Mouse (Mus musculus): Measurements from ENCODE around the gene D630003M21Rik. TPM values are rescaled to one million over a fixed set of nuclear protein-coding genes. Genes with fewer than 3 reads are reported as not detected.
A peak's percentile ranks its signal among the peaks of the same experiment; 100 is the strongest.

The D630003M21Rik gene
- total RNA-seq, 1 experiment from 2014 or later = 2.4 TPM

DNA sequence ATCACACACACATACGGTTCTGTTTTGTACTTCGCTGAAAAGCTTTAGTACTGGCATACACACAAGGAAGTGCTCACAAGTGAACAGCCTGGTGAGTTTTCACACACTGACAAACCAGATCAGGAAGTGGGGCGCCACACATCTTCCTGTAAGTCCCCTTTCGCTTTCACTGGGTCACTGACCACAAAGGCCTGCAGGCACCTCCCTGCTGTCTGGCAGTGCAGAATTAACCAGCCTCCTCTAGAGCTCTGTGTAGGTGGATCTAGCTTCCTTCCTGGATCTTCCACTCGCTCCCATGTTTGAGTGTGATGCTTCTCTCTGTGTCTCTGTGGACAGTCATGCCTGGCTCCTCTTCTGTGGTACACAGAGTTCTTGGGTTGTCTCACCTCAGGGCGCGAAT, 62.4 kb downstream of the D630003M21Rik start:
- DNase-seq = peak; percentile 54

DNA sequence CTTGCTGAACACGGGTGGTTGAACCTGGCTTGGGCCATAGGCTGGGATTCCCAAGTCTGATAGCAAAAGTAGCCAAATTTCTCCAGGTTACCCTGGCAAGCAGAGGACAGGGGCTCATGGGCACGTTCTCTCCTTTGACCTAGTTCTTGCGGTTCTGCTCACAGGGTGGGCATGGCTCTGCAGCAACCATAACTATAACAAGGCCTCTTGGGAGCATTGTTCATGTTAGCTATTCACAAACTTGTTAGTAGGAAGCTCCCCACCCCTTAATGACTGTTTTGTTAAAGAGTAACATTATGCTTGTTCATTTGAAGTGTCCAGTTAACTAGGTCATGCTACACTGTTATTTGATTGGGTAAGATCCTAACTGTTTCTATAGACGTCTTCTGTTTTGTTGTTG, 63.2 kb downstream of the D630003M21Rik start:
- no peak for DNase-seq

DNA sequence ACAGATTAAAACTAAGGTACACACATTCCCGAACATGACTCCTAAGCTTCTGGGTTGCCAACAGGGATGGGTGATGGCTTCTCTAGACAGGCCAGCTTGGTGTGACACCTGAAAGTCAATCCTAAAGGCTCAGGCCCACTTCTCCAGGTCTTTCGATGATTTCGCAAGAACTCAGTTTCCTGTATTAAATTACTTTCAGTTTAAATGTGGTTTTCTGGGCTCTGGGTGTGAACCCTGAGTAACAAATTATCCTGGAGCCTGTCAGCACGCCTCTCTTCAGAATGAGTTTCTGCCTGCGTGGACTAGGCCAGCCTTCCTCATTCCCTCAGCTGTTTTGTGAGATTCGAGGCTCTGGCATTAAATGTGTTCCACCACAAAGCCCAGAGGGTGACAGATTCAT, 66.0 kb downstream of the D630003M21Rik start:
- DNase-seq = no peak

DNA sequence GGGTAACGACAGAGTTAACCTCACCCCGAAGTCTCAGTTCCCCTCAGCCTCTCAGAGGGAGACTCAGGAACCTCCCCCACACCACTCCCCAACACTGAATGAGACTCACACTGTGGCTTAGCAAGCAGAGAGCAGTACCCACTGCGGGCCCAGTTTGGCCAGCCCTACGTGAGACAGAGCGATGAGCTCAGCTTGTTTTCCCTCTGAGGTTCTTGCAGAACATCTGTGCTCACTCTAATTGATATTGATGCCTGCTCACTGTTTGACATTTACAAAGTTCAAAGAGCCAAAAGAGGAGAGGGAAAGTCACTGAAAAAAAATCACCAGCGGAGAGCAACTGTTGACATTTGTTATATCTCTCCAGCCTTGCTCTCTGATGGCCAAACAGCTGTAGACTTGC, 67.3 kb downstream of the D630003M21Rik start:
- DNase-seq = no peak

DNA sequence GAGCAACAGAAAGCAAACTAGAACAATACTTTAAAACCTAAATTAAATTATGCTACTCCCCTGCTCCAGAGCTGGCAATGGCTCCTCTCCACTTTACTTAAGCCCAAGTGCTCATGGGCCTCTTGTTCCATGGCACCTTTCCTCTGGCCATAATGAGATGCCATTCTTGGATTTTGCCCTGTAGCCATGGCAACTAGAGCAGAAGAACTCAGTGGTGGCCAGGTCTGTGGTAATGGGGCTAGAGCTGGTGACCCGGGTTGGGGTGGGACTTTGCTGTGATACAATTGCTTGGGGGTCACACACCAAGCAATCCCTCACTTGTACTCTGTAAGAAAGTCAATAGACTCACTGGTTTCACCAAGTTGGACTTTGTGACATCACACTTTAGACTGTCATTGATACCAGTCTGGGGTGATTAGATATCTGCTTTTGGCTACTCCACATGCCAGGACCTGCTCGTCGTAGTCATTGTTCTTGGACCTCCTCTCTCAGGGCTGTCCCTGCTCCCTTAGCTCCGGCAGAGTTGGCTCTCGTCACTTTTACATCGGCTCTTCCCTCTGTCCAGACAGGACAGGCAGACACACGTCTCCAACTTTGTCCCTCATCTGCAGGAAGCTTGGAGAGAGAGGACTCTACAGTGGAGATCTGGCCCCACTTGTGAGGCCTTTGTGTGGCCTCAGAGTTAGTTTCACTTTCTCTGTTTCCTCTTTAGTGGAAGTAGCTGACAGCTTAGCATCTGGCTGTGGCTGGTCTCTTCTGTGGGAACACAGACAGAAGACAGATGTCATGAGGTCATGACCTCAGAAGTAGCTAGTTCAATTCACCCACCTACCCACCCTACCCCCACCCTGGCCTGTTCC, 69.4 kb downstream of the D630003M21Rik start:
- no peak for DNase-seq

DNA sequence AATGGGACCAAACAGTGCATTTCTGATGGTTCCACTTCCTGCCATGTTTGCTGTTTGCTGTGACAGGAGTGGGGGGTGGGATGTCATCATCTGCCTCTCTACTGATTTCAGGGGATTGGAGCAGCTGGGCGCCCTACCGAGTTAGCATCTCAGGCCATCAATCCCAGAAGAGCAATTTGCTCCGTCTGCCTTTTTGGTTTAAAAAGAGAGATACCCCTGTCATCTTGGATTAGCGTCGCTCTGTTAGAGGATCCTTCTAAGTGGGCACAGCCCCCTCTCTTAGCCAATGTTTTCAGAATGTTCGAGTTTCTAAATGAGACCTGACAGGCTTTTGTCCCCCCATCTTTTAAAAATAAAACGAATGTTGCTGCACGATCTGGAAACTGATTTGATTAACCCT, 71.4 kb downstream of the D630003M21Rik start:
- DNase-seq = no peak

DNA sequence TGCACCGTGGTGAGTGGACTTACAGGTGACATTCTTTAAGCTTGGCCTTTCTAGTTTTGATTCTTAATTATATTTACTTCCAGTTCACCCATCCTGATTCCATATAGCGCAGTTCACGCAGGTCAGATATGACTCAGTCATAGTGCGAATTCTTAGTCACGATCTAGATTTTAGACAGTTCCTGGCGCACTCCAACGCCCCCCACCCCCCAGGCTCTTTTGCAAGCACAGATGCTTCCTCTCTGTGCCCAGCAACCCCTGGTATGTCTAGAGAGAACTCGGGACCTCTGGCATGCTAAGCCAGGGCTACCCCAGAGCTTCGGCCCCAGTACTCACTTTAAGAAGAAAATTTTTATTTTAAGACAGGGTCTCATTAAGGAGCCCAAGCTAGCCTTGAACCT, 72.5 kb downstream of the D630003M21Rik start:
- DNase-seq = no peak

DNA sequence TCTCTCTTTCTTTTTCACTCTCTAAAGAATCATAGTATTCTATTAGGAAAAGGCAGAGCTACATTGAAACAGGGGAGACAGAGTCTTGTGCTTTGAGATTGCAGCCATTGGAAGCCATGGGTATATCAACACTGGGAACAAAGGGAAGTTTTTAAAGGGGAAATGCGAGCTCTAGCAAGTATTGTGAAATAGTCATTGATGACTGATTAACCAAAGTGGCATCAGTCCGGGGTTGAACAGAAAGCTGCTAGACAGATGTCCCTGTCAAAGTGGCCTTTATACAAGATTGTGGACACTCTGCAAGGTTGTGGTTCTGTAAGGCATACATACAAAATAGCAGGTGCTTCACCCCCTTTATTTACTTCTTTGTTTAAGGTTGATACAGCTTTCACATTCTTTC, 73.4 kb downstream of the D630003M21Rik start:
- DNase-seq = no peak

DNA sequence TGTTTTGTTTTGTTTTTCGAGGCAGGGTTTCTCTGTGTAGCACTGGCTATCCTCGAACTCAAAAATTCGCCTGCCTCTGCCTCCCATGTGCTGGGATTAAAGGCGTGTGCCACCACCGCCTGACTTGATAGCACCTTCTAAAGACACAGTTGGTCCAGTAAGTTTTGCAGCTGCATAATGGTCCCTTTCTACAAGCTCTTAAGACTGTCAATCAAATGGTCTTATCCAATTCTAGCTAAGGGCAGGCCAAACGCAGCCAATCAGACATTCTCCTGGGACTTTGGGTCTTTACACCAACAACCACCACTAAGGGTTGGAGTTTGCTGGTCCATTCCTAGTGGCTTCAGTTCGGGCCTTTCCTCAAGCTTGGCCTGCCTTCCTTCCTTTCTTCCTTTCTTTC, 73.9 kb downstream of the D630003M21Rik start:
- DNase-seq = no peak

DNA sequence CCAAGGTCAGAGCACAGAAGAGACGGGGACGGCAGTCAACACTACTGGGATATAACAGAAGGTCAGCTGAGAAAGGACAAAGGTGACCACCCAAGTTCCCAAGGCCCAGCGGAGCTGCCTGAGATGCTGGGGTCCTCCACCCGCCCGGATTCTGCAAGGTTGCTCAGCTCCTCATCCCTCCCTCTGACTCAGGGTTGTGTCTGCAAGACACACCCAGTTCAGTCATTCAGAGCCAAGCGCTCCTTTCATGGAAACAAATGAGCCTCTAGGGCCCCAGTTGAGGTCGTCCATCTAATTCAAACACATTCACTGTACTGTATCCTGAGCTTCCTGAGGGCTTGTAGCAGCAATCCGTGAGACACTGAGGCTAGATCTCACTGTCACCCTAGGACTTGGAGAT, 74.4 kb downstream of the D630003M21Rik start:
- DNase-seq = no peak

DNA sequence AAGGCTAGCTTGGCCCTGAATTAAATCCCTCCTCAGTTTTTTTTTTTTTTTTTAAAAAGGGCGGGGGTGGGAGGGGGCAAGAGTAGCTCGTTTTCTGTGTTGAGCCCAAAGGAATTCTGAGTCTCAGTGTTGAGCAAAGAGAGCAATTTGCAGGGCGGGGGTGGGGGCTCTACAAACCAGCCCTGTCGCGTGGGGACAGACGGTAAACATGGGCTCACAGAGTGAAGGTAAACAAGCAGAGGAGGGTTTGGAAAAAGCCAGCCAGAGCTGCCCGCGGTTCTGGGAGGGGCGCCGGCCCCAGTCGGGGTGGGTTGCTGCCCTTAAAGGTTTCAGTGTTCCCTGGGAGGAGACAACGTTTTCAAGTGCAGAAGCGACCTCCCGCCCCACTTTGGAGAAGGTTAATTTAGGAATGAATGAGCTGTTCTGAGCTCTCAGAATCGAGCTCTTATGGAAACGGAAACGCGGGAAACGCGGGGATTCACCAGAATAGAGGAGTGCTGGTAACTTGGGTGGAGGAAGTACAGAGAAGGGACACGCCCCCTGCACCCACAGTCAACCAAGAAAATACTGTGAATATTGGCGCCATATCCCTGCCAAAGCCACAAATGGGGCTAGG, 75.2 kb downstream of the D630003M21Rik start:
- no peak for DNase-seq

DNA sequence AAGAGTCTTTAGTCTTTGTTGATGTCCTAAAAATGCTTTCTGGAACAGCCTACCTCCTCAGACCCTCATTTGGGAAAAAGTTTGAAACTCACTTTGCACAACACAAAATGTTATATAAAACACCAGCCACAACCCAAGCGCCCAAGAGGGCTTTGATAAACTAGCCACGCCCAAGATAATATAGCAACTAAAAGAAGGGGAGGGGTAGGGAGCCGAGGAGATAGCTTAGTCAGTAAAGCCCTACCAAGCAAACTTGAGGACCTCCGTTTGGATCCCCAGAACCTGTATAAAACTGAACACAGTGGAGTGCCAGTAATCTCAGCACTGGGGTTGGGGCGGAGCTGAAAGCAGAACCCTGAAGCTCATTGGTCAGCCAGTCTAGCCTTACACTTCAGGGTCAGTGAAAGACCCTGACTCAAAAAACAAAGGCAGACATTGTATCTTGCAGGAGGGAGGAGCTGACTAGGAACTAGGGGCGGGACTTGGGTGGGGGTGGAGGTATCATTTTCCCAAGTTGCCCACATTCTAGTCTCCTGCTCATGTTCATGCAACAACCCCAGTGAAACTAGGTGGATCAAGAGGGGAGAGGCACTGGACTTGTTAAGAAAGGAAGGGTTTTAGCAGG, 76.2 kb downstream of the D630003M21Rik start:
- DNase-seq = no peak

DNA sequence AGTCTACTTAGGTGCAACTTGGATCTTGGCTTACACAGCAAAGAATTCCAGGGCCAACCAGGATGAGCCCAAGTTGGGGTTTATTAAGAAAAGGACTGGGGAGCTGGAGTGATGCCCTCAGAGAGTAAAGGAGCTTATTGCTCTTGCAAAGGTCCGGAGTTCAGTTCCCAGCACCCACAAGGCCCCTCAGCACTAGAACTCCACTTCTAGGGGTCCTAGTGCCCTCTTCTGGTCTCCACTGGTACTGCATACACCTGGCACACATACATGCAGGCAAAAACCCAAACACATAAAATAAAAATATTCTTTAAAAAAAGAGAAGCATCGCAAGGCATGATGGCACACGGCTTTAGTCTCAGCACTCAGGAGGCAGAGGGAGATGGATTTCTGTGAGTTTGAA, 77.9 kb downstream of the D630003M21Rik start:
- DNase-seq = no peak

DNA sequence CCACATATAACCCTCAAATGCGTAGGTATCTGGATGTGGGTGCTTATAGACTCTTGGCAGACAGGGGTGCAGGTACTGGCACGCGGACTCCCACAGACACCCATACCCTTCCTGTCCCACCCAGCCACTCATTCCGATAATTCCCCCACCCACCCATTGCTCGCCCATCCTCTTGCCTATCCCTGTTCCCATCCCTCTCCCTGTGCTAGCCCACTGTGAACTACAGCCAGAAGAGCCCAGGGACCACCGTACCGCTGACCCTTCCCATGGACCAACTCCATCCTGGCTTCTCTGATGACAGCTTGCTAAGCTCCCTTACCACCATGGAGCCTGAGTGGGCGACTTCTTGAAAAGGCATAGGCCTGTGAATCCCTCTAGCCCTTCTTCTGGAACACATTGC, 82.1 kb downstream of the D630003M21Rik start:
- DNase-seq = no peak

DNA sequence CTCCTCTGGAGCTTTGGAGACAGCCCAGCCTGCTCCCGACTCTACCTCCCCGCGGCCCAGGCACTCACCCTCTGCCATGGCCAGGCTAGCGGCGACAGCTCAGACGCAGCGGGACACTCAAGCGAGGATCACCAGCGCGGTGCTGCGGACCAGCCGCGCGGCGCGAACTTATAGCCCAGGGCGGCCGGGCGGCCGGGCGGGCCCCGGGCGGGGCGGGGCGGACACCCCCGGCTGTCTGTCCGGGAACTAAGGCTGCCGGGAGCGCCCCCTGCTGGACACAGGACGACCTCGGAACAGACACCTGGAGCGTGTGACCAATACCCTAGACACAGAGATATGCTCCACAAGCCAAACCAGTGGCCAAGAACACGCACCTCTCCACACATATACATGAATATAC, 82.8 kb downstream of the D630003M21Rik start, which contains the start of gene Tgm2:
Tgm2 (minus strand) TSS at position 214 of the 400 bp plus-strand sequence.
- DNase-seq = peak; percentile 95

DNA sequence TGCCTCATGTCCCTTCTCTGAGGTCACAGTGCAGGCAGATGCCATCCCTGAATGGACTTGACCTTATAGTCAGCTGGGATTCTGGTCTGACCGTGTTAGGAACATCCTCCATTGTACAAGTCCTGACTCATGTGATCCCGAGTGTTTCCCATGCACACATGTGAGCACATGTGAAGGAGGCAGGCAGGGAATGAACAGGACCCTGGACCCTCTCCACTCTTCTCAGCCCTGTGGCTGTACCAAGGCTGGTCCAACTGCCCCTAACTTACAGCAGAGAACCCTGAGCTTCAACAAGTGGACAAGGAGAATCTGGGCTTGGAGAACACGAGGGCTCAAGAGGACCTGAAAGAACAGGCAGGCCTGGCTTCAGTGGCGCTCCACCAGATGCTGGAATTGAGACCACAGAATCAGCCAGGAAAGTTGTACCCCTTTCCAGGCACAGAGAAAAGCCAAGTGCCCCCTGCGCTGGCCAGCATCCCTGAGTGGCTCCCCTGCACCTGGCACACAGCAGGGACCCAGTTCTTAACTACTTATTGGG, 83.4 kb downstream of the D630003M21Rik start:
- DNase-seq = no peak

DNA sequence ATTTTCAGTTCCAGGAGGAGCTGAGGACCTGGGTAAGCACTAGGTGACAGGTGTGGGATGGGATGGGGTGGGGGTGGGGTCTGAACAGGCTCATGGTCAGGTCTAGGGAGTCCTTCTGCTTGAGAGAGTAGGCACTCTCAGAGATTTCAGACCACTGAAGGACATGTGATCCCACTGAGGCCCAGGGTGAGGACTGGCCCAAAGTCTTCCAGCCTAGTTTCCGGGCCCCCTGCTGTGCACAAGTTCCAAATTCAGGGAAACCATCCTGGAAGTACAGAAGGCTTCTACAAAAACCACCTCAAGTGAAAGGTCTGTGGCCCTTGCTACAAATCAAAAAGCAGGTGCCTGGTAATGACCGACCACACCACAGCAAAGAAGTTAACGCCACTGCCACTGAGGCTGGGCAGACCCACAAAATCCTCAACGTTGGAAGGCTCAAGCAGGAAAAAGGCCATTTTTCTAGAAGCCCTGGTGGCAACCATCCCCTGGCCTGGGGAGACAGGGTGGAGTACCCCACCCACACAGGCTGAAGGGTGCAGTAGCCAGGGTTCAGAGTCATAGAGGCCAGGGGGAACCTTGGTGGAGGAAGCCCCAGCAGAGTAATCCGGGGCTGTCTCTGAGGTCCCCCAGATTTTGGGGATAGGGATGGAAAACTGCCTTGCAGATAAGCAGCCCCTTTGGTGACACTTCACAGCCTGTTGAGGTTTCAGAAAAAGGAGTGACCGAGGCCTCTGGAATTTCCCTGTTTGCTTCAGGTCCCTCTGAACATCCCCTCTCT, 84.1 kb downstream of the D630003M21Rik start:
- no peak for DNase-seq

DNA sequence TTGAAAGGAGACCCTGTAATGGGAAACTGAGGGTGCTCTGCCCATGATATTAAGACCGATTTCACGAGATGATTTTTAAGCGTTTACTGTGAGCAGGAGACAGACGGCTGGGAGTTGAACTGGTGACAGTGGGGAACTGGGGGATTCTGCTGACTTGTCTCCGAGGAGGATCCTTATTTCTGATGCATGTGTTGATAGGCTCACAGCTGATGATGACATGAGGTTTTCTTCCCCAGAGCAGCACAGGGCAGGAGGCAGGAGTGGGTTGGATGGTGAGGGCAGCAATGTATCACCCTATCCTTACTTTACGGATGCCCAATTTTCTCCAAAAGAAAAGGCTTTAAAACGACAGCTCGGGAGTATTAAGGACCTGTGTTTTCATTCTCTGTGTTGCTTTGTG, 84.8 kb downstream of the D630003M21Rik start:
- DNase-seq = no peak

DNA sequence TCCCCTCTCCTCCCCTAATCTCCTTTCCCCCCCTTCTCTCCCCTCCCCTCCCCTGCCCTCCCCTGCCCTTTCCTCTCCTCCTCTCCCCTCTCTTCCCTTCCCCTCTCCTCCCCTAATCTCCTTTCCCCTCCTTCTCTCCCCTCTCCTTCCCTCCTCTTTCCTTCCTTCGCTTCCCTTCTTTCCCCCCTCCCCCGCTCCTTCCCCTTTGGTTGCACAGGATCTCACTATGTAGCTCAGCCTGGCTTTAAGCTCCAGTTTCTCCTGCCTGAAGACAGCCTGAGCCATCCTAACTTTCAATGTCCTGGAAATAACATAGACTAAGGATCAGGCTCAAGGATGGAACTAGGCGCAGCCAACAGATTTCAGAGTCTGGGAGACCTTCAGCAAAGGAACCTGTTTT, 85.2 kb downstream of the D630003M21Rik start:
- no peak for DNase-seq

DNA sequence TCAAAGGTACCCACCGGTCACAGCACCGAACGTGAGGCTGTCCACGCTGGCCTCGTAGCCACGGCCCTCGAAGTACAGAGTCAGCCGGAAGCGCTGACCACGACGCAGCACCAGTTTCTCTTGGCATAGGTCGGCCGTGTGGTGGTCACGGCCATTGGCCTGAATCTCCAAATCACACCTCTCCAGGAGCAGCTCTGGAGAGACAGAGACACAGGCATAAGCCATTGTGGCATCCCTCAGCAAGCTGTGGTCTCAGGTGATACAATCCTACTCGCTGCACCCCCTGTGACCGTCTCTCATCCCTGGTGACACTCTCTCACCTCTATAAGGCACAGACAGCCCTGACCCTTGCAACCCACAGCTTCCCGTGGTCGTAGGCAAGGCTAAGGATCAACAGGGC, 86.0 kb downstream of the D630003M21Rik start:
- no peak for DNase-seq

DNA sequence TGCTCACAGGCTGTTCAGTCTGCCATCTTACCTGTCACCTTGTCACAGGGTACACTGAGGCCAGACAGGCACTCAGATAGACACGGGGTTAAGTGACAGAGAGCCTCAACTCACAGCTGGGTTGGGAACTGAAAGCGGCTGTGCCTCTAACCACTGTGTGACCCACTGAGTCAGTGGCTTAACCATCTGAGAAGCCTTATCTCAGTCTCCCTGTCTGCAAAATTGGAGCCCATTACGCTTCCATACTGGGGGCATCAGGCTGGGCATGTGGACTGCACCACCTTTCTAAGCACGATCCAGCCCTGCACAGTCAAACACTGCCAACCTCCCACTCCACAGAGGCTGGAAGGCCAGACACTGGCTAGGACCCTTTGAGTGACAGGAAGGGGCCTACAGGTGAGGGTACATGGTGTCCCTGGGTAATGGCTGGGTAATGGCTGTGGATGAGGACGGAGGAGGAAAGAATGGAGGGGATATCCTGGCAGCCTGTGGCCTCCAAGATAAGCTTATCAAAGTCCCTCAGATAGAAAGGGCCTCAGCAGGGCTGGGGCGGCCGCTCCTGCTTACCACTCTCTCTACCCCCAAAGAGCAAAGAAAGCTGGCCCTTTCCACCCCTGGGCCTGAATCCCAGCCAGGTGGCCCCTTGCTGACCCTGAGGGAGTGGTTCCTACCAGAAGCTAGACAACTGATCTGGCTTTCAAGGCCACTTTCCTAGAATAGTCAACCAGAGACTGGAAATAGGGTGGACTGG, 87.2 kb downstream of the D630003M21Rik start:
- DNase-seq = peak; percentile 68

DNA sequence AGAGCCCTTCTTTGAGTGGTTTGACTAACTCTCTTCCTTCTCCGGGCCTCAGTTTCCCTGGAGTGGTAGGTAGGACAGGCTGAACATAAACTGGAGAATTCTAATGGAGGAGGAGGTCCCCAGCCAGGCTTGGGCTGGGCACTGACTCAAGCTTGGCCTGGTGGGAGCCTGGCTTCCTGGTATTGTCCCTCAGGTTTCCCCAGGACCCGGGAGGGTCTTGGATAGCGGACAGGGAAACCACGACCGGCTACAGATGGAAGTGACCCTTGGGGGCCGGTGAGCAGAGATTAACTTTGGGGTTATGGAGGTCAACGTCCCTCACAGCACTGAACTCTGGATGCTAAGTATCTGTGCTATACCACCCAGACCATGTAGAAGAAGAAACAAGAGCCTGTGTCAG, 87.8 kb downstream of the D630003M21Rik start:
- DNase-seq = no peak
